Mouse (Mus musculus): Measurements from ENCODE around the gene Dut.

- TF ChIP-seq POLR2A (IDR thresholded peaks at IDR 0.05; ENCODE audit: low read depth, low read length): no peak
- no peak for TF ChIP-seq GABPA (IDR thresholded peaks at IDR 0.05; ENCODE audit: insufficient replicate concordance, low read depth, low read length)
- TF ChIP-seq USF2 (conservative IDR thresholded peaks at IDR 0.05; ENCODE audit: low read depth, low read length): no peak
- no peak for TF ChIP-seq RCOR1 (conservative IDR thresholded peaks at IDR 0.05; ENCODE audit: low read depth, low read length)
- TF ChIP-seq ZKSCAN1 (IDR thresholded peaks at IDR 0.05; ENCODE audit: borderline replicate concordance, low read depth, low read length): no peak
- no peak for TF ChIP-seq KAT2A (IDR thresholded peaks at IDR 0.05; ENCODE audit: insufficient replicate concordance, low read length)
- TF ChIP-seq SIN3A (IDR thresholded peaks at IDR 0.05; ENCODE audit: low read length): no peak
- no peak for TF ChIP-seq MYC (IDR thresholded peaks at IDR 0.05; ENCODE audit: low read depth, low read length)
- no peak for TF ChIP-seq TBP (conservative IDR thresholded peaks at IDR 0.05; ENCODE audit: low read depth, low read length)
- no peak for TF ChIP-seq BHLHE40 (IDR thresholded peaks at IDR 0.05; ENCODE audit: low read depth, low read length)
Measured at GRCm38 (mm10) chr2:125218566-125218965, 28.4 kb upstream of the Dut start.

Measured in CH12.LX (cell line).